Mouse (Mus musculus): Measurements from ENCODE around the gene Cep72. TPM values are rescaled to one million over a fixed set of nuclear protein-coding genes. Genes with fewer than 3 reads are reported as not detected.
"Not testable (repeated sequence)": the region's sequence is repeated elsewhere in the genome, so short reads cannot be mapped to it uniquely, and the experiment has no call there.

The Cep72 gene
- total RNA-seq (2014; fragmentation: Nextera tagmentation) (12.9 and 36.9 TPM in 2 replicates), total RNA-seq (2017) (15.0 and 16.0 TPM in 2 replicates)

DNA sequence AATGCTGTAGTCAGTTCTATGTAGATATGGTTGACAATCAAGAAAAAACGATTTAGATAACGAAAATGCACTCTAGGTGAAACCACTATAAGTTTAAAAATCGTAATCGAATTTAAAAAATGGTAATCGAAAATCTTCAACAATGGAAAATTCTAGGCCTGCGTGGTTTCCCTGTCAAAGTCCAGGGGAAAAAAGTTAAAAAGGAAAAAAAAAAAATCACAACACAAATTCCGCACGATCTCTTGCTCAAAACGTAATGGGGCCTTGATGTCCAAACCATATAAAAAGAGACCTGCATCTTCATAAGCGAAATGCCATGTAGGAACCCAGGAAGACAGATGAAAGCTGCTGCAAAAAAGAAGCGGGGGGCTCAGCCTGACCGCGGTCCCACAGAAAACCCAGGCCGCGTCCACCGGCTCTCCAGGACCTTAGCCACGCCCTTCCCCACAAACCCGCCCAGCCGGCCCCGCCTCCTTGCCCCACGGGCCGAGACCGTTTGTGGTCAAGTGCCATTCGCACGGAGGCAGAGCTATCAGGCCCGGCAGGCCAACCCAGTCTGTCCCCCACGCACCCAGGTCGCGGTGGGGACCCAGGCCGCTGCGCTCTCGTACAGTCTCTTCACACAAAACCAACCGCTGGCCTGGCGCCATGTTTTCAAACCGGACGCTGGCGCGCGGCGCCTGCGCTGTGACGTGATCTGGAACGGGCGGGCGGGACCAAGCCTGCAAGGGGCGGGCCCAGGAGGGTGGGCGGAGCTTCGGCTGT, at the start of gene Cep72:
Gene Cep72, minus strand, starts transcription at position 687 of the 765 bp plus-strand sequence.
- peak; percentile 93 for ATAC-seq (replicated peaks; ENCODE audit: poor library complexity, severe bottlenecking)

DNA sequence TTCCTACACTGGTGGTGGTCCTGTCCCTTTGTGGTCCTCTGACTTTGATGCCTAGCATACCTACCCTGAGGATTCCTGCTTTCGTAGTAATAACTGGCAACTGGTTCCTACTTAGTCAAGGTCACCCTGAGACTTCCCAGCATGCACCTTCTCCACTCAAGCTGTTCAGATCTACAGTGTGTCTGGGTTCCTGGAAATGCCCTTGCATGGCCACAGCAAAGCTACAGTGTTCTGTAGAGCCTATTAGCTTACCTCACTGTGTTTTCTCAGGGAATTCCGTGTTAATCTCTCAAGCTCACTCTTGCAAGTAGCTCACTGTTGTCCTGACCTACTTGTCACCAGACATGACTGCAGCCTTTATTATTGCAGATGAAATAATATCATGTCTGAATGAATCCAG, 45.3 kb upstream of the Cep72 start:
- ATAC-seq (replicated peaks; ENCODE audit: poor library complexity, severe bottlenecking), result no peak

GRCm38 (mm10) chr13:74104417-74104816, 42.3 kb upstream of the Cep72 start:
- no peak for ATAC-seq (replicated peaks; ENCODE audit: poor library complexity, severe bottlenecking)

- ATAC-seq (replicated peaks; ENCODE audit: poor library complexity, severe bottlenecking), result no peak
These were observed 40.9 kb upstream of the Cep72 start for GRCm38 (mm10) chr13:74102831-74103582.

GRCm38 (mm10) chr13:74102108-74102830, 40.2 kb upstream of the Cep72 start:
- no peak for ATAC-seq (replicated peaks; ENCODE audit: poor library complexity, severe bottlenecking)

- ATAC-seq (replicated peaks; ENCODE audit: poor library complexity, severe bottlenecking), result no peak
These were observed 36.8 kb upstream of the Cep72 start for GRCm38 (mm10) chr13:74098913-74099312.

DNA sequence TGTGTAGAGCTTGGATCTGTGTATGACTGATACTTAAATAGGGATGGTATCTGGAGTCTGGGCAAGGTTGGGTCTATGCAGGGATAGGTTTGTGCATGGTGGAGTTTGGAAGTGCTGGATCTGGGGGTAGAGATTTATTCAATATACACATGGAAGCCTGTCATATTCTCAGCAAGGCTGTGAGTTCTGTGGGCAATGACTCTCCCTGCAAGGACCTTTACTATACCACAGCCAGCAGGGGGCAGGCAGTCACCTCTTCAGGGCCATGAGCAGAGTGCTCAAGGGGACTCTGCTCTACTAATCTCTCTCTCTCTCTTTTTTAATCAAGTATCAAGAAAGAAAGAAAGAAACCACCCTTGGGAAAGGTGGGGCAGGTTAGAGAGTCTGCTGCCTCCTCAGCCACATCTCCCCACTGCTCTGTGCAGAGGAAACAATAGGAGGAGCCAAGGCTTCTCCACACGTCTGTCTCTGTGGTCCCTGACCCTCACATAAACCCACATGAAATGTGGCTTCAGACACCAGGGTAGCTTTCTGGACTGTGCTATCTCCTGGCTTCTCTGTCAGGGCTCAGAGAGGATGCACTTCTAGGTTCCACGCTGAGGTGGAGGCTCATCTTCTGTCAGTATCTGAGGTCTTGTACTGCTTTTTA, 34.7 kb upstream of the Cep72 start:
- peak; percentile 98 for ATAC-seq (replicated peaks; ENCODE audit: poor library complexity, severe bottlenecking)

GRCm38 (mm10) chr13:74095936-74096335, 33.8 kb upstream of the Cep72 start:
- no peak for ATAC-seq (replicated peaks; ENCODE audit: poor library complexity, severe bottlenecking)

- peak; percentile 99 for ATAC-seq (replicated peaks; ENCODE audit: poor library complexity, severe bottlenecking)
These were observed 28.2 kb upstream of the Cep72 start for GRCm38 (mm10) chr13:74090265-74090664.

- no peak for ATAC-seq (replicated peaks; ENCODE audit: poor library complexity, severe bottlenecking)
These were observed 11.3 kb upstream of the Cep72 start for GRCm38 (mm10) chr13:74073369-74073768.

- ATAC-seq (replicated peaks; ENCODE audit: poor library complexity, severe bottlenecking), result no peak
These were observed 9.6 kb upstream of the Cep72 start for GRCm38 (mm10) chr13:74071714-74072113.

- not testable (repeated sequence) for ATAC-seq (replicated peaks; ENCODE audit: poor library complexity, severe bottlenecking)
These were observed 9.1 kb upstream of the Cep72 start for GRCm38 (mm10) chr13:74071244-74071643.

GRCm38 (mm10) chr13:74066576-74066975, 4.5 kb upstream of the Cep72 start:
- no peak for ATAC-seq (replicated peaks; ENCODE audit: poor library complexity, severe bottlenecking)

DNA sequence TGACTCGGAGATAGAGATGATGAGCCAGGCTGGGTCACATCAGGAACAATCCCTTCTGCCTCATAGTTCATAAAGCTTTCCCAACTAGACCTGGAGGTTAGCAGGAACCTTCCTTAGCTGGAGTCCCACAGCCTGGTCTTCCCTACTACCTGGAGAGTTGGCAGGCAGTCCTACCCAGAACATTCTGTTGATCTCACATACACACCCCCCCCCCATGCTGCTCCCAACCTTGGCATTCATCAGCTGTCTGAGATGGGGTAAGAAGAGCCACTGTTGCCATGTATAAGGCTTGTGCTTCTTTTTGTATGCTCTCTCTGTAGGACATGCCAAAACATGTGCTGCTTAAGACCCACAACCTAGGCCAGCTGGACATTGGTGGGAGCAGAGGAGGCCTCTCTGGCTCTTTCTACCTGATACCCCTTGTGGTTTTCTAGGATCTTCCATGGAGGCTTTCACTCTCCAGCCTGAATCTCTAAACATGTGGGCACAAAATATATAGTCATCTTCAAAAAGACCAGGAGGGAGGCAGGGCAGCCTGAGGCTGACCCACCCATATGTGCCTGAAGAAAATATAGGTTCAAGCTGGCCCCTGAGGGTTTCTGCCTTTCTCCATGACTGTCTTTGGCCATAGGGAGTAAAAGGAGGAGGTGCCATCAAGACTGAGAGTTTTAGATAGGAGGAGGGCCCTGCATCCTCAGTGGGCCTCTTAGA, 1.4 kb upstream of the Cep72 start:
- no peak for ATAC-seq (replicated peaks; ENCODE audit: poor library complexity, severe bottlenecking)

DNA sequence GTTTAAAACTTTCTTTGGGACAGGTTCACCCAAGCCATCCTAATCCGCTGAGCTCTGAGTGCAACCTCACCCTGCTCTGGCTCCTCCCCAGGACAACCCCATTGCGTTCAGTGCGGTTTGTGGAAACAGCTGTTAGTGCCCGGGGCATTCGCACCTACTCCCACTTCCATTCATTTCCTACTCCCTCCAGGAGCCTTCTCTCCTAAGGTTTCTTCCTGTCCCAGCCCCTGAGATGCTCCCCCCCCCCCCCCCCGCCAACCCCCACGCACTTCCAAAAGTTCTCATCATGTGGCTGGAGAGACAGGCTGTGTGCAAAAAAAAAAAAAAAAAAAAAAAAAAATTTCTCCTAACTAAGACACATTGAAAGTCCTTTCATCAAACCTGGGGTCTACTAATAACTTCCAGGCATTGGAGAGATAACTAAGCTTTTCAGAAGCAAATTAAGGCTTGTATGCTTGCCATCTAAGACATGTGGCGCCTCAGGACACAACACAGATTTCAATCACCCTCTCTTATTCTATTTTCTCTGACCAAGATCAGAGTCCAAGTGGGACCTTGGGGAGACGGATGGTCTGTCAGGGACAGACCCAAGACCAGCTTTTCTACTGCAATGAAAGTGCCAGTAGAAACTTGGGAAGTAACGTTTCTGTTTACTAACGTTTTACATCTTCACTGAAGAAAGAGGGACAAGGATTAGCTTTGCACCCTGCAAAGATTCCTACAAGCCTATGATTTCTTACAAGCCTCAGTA, 454 bp upstream of the Cep72 start:
- no peak; the same call in 1 of the 2 replicates for ATAC-seq (replicated peaks; ENCODE audit: poor library complexity, severe bottlenecking)

- no peak for ATAC-seq (replicated peaks; ENCODE audit: poor library complexity, severe bottlenecking)
These were observed 4.0 kb downstream of the Cep72 start for GRCm38 (mm10) chr13:74058081-74058480.

GRCm38 (mm10) chr13:74056194-74056593, 5.9 kb downstream of the Cep72 start:
- no peak for ATAC-seq (replicated peaks; ENCODE audit: poor library complexity, severe bottlenecking)

DNA sequence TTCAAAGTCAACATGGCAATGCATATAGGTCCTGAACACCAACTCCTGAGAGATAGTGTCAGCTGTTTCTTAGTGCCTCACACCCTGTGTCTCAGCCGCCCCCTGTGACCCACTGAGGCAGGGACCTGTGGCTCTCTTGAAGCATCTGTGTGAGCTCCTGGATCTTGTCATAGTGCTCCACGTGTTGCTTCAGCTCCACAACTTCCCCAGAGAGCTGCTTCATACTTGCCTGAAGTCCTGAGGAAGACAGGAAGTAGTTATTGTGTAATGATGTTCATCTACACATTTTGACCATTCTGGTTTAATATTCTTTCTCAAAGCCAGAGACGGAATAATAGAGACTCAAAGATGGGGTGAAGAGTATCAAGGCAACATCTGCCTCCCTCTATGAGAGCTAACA, 22.2 kb downstream of the Cep72 start:
- ATAC-seq (replicated peaks; ENCODE audit: poor library complexity, severe bottlenecking), result peak; percentile 71

- no peak for ATAC-seq (replicated peaks; ENCODE audit: poor library complexity, severe bottlenecking)
These were observed 26.3 kb downstream of the Cep72 start for GRCm38 (mm10) chr13:74035776-74036175.

Data from granulocyte monocyte progenitor cell, adult 5-6 weeks (primary cell).